Mouse (Mus musculus) embryo, embryonic 11.5 days (tissue): ENCODE results near the gene Prdm10.

Experiments used
- DNase-seq: peaks from one replicate; pipeline ENCODE4 v3.0.0-alpha.2; 2012; ENCODE audit warnings: low read depth, low spot score

The Prdm10 gene

DNA sequence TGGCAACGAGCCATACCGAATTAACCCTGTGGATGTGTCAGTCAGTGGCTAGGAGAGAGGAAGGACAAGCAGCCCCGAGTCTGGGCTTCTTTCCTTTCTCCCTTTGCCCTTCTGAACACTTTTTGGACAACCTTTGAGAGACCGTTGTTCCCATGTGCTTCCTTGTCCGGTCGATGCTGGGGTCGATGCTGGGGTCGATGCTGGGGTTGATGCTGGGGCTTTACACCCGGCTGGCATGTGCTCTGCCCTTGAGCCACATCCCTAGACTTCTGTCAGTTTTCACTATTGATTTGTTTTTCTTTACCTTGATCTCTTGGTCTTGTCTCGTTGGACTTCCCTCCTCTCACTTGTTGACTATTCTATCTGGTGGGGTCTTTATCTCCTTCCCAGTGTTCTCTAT, 73.2 kb downstream of the Prdm10 start:
- no peak for DNase-seq

GRCm38 (mm10) chr9:31354051-31354450, 73.7 kb downstream of the Prdm10 start:
- no peak for DNase-seq

DNA sequence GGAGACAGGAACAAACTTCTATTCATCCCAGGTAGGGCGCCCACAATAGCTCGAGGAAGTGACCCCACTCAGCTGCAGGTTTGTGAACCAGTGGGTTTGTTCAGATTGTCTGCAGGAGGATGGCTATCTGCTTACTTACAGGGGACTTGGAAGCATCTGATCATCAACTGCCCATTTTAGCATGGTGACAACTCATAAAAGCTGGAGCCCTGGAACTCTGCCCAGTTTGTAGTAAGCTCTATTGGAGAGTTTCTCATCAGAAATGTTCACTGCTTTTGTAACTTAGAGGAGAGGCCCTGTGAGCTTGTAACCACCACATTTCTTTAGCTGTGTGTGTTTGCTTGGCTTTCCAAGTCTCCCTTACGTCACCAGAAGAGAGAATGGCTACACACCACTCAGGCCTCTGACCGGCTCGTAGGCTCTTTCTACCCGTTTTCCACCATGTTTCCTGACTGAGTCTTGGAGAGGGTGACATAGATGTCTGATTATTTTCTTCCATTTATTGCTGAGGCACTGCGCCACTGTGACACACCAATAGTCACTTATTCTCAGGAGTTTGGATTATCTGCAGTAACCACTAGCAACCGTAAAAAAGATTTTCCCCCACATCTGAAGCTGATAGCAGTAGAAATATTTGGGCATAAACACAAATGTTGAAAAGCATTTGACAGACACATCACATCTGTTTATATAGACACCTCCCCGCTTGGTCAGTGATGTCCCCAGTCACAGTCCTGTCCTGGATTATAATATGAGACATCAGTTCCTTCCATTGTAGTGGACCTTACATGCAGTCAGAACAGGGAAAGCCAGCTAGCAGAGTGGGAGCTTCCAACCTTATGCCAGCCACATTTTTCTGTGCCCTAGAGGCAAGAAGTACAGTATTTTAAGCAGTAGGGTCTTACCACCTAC, 83.6 kb downstream of the Prdm10 start:
- no peak for DNase-seq

DNA sequence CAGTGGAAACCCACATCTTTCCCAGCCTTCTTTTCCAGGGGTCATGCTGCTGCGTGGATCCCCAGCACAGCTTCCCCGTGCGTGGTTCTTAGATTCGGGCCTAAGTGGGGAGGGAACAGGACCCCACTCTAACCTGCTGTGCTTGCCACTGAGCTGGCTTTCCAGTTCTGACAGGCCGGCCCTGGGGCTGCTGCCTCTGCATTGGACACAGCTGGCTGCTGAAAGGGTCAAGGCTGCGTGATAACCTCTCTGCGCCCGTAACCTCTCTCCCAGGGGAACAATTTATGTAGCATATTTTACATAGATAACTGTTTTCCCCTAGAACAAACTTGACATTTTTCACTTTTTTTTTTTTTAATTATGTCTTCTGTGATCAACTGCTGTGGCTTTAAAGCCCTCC, 84.7 kb downstream of the Prdm10 start:
- no peak for DNase-seq

DNA sequence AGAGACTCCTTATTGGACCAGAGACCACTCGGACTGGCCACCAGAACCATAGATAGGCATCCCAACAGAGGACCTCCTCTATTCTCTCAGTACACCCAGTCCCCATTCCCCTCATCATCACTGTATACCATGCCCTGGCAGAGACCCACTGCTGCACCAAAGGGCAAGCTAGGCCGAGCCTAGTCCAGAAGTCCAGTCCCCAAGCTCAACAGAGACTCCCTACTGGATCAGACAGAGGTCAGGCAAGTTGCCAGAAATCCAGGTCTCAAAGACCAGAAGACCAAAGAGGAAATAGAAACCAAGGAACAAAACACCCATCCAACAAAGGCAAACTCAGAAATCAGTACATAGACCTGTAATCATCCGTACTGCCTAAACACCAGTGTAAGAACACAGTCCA, 91.4 kb downstream of the Prdm10 start:
- DNase-seq = no peak

- no peak for DNase-seq
Observed at GRCm38 (mm10) chr9:31376661-31377060, 96.3 kb downstream of the Prdm10 start.

DNA sequence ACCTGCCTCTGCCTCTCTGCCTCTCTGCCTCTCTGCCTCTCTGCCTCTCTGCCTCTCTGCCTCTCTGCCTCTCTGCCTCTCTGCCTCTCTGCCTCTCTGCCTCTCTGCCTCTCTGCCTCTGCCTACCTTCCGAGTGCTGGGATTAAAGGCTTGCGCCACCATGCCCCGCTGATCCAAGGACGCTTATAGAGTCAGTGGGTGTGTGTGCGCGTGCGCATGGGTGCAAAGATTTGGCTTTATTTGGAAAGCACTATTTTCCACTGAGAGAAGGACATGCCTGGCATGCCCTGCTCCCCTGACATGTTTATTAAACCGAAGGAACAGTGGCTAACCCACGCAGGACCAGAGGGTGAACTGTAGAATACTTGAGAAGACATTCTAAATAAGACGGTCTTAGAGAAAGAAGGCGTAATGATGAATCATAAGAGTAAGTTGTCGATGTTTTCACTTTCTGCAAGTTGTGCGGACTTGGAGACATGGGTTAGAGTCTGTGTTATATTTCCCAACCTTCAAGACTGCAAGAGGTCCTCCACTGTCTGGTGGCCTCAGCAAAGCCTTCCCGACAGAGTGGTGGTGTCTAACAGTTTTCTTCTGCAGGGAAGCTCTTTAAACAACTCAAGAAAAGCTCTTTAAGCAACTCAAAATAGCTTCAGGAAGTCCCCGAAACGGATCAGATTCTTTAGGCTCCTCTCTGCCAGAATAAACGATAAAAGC, 104.6 kb downstream of the Prdm10 start:
- DNase-seq = no peak

GRCm38 (mm10) chr9:31385500-31385869, 105.1 kb downstream of the Prdm10 start:
- DNase-seq = no peak

DNA sequence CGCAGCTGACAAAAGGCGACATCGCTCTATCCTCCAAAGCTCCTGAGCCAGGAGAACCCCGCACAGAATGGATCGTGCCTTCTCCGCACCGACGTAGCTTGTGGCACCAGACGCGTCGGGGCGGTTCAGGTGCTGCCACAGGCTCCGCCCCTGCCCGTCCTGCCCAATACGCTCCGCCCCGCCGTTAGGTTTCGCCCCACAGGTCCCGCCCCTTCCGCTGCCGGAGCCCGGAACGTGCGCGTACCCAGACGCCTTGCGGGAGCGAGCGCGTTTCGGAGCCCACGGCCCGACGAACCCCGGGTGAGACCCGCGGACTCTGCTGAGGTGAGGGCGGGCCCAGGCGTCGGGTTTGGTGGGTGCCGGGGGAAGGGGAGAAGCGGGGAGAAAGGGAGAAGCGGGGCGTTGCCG, 105.6 kb downstream of the Prdm10 start, which contains the start of gene Nfrkb:
Nfrkb (plus strand) TSS at position 246 of the 408 bp plus-strand sequence.
- peak; percentile 85 for DNase-seq

DNA sequence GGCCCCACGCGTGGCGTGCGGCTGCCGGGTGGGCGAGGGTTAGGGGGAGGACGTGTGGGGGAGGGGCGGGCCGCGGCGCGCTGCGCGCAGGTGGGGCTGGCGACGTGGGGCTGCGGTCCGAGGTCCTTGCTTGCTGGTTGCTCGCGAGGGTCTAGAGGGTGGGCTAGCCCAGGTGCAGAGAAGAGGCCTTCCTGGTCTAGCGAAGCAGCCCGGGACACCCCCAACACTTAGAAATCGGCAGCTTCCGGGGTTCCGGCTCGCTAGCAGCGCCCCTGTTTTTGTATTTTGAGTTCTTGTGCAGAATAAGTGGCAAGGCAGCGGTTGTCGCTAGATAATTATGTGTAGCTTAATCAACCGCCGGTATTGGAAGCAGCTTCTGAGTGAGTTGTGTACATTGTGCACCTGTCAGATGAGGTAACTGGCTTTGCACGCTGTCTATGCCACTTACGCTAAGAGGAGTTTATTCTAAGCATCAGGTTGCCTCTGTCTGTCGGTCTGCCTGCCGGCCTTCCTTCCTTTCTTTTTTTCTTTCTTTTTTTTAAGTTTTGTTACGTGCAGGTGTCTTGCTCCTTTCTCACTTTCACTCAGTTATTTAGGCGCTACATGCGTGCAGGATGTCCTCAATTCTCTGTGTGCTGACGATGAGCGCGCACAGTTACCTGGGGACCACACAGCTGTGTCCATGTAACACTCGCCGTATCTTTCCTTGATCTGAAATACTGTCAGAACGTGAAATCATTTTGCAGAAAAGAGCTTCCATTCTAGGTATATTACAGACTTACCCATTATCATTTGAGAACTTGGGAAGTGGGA, 106.2 kb downstream of the Prdm10 start:
- no peak for DNase-seq

DNA sequence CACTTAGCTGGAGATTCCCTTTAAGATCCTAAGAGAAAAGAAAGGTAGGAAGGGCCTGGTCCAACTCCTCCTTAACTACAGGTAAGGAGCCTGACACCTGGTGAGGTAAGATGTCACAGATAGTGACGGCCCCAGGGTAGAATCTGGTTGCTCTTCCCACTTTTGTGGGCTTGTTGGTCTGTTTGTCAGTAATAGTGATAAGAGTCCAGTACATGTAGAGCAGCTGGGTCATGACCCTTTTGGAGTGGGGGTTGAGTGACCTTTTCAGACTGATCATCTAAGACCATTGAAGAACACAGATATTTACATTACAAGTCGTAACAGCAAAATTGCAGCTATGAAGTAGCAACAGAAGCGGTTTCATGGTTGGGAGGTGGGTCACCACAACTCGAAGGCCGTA, 106.9 kb downstream of the Prdm10 start:
- DNase-seq = no peak

DNA sequence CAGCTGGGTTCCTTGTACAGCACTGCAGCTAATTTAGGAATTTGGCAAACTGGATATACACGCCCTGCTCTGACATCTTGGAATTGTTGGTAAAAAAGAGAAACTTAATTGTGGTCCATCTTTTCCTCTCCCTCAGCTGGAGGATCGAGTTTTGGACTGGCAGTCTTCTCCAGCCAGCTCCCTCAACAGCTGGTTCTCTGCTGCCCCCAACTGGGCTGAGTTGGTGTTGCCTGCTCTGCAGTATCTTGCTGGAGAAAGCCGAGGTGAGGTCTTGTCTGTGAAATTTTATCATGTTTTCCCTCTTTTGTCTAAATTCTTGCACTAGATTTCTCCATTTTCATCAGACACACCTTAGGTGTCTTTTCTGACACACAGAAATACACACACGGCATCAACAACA, 120.1 kb downstream of the Prdm10 start:
- DNase-seq = peak; percentile 46

- DNase-seq = no peak
Observed at GRCm38 (mm10) chr9:31404311-31404710, 124.0 kb downstream of the Prdm10 start.

- DNase-seq = no peak
Observed at GRCm38 (mm10) chr9:31405217-31405616, 124.9 kb downstream of the Prdm10 start.

DNA sequence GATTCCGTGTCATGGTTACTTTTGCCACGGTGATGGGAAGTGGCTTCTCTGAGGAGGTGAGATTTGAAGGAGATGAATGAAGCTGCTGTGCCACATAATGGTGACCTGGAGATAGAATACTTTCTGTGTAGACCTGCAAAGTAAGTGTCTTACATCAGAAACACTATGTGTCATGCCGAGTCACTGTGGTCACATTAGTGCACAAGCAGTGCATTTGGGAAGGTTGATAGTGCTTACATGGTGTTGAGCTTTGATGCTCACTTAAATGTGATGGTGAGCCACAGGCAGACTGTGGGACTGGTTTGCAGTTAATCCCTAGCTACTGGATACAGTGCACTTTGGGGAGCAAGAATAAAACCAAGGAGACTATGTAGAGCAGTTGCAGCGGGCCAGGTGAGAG, 131.8 kb downstream of the Prdm10 start:
- no peak for DNase-seq

- DNase-seq = no peak
Observed at GRCm38 (mm10) chr9:31418821-31419220, 138.5 kb downstream of the Prdm10 start.

DNA sequence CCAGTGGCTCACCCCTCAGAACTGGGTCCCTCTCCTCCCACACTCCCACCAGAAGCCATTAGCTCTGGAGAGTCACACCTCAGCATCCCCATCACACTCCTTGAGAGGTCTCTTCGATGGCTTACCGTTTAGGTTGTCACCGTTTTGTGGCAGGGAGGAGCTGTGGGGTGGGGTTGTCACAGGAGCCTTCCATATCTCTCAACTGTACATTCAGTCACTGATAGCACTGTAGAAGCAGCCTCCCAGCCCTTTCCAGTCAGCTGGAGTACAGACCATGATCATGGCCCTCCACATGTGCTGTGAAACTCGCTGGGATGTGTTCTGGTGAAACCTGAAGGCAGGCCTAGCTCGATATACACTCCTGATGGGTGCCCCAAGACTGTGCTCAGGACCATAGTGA, 141.8 kb downstream of the Prdm10 start:
- DNase-seq = no peak

- no peak for DNase-seq
Observed at GRCm38 (mm10) chr9:31428971-31429370, 148.6 kb downstream of the Prdm10 start.

GRCm38 (mm10) chr9:31430011-31430410, 149.7 kb downstream of the Prdm10 start:
- DNase-seq = no peak
